ENCODE assay signal across 16 mouse cellular contexts in the genomic region with DNA sequence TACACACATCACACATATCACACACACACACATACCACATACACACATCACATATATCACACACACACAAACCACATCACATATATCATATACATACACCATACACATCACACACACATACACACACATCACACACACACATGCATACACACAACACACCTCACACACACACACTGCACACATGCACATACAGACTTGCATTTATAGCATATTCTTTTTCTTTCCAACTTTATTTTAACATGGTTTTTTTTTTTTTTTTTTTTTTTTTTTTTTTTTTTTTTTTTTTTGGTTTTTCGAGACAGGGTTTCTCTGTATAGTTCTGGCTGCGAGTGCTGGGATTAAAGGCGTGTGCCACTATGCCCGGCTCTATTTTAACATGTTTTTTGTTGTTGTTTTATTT.
"Had no signal": no experiment of that assay in that cellular context is flagged by ENCODE, and none has a peak within 500 bp of the region (broad histone marks: within the 10 kb centered on the region; RNA-seq: fewer than 3 reads in every experiment).

No protein-coding gene starts in this region.

- H3K4me3 ChIP-seq: neural tube, embryonic 13.5 days; neural tube, embryonic 15.5 days; stomach, embryonic 15.5 days had no signal

- H3K36me3 ChIP-seq: neural tube, embryonic 13.5 days; neural tube, embryonic 15.5 days; stomach, embryonic 15.5 days had no signal

- H3K9ac ChIP-seq: neural tube, embryonic 13.5 days; neural tube, embryonic 15.5 days; stomach, embryonic 15.5 days had no signal

- H3K4me1 ChIP-seq: neural tube, embryonic 13.5 days; neural tube, embryonic 15.5 days; stomach, embryonic 15.5 days had no signal

- H3K9me3 ChIP-seq: neural tube, embryonic 13.5 days; neural tube, embryonic 15.5 days; stomach, embryonic 15.5 days had no signal

- H3K27me3 ChIP-seq: neural tube, embryonic 13.5 days; neural tube, embryonic 15.5 days; stomach, embryonic 15.5 days had no signal

- H3K4me2 ChIP-seq: neural tube, embryonic 13.5 days; neural tube, embryonic 15.5 days; stomach, embryonic 15.5 days had no signal

- DNase-seq: retina, postnatal 1 day; right cerebral cortex, adult 18-20 months; right cerebral cortex, postnatal 14 days; right cerebral cortex, postnatal 25 days; right cerebral cortex, postnatal 4 days; spleen, adult 18-20 months; thymus, adult 18-20 months; thymus, adult 2 months; thymus, postnatal 14 days; thymus, postnatal 25 days; thymus, postnatal 36 days; thymus, postnatal 4 days had no signal

- H3K27ac ChIP-seq: neural tube, embryonic 13.5 days; neural tube, embryonic 15.5 days; stomach, embryonic 15.5 days; stomach, postnatal 0 days had no signal
